8 mouse cellular contexts compared by ENCODE assay signal in the genomic region with DNA sequence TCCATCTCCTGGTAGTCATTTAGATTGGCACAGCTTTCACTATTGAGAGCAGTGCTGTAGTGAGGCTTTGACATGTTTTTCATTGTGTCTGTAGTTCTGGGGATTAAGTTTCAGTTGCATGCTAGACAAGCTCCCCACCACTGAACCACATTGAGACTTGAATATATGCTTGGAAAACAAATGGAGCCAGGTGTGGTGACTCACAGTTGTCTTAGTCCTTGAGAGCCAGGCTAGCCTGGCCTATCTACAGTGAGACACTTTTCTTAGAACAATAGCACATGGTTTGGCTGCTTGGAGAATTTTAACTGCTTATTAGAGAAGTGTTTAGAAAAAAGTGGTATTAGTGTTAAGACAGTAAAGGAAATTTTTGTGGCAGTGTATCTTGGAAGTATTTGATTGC. TPM values are rescaled to one million over a fixed set of nuclear protein-coding genes. Genes with fewer than 3 reads are reported as not detected.
DNase-seq lines count a peak whose midpoint lies in the region; ATAC-seq lines count a peak whose summit lies in the region.

No protein-coding gene starts in this region.

- no peak overlapping the region for H3K27ac ChIP-seq in lung, embryonic 16.5 days (ENCODE audit: low read length)
- H3K27ac ChIP-seq in embryonic facial prominence, embryonic 13.5 days, result peak overlapping the region; percentile 99; the same call in 1 of the 2 replicates
- H3K27ac ChIP-seq in intestine, embryonic 16.5 days (ENCODE audit: low read length), result peak overlapping the region; percentile 33; the same call in 1 of the 2 replicates
- no peak overlapping the region for H3K27ac ChIP-seq in neural tube, embryonic 14.5 days (ENCODE audit: low read depth, low read length)

- H3K4me3 ChIP-seq in lung, embryonic 16.5 days (ENCODE audit: low read length), result peak overlapping the region; percentile 73
- H3K4me3 ChIP-seq in embryonic facial prominence, embryonic 13.5 days, result peak overlapping the region; percentile 82
- H3K4me3 ChIP-seq in intestine, embryonic 16.5 days (ENCODE audit: low read length), result peak overlapping the region; percentile 63
- H3K4me3 ChIP-seq in neural tube, embryonic 14.5 days (ENCODE audit: low read depth, low read length), result peak overlapping the region; percentile 86

- peak overlapping the region; percentile 83 for H3K4me2 ChIP-seq in lung, embryonic 16.5 days (ENCODE audit: low read depth, low read length)
- H3K4me2 ChIP-seq in embryonic facial prominence, embryonic 13.5 days, result peak overlapping the region; percentile 95
- peak overlapping the region; percentile 88 for H3K4me2 ChIP-seq in intestine, embryonic 16.5 days (ENCODE audit: low read depth, low read length)
- H3K4me2 ChIP-seq in neural tube, embryonic 14.5 days (ENCODE audit: low read depth, low read length), result peak overlapping the region; percentile 100

- no peak for ATAC-seq in lung, embryonic 16.5 days (ENCODE audit: low read depth)
- no peak for ATAC-seq in embryonic facial prominence, embryonic 13.5 days (ENCODE audit: insufficient number of reproducible peaks, insufficient read depth, low FRiP score, low TSS enrichment, low read depth)
- ATAC-seq in intestine, embryonic 16.5 days, result no peak
- no peak for ATAC-seq in neural tube, embryonic 14.5 days (ENCODE audit: low read depth)

- no peak for DNase-seq in lung, postnatal 25 days (ENCODE audit: low spot score)
- DNase-seq in cerebellum, postnatal 14 days, result no peak
- no peak for DNase-seq in urinary bladder, postnatal 10 days (ENCODE audit: low spot score)
- no peak for DNase-seq in ovary, postnatal 14 days (ENCODE audit: low spot score)

- H3K4me1 ChIP-seq in lung, embryonic 16.5 days (replicated peaks; ENCODE audit: control insufficient read depth, insufficient read depth, low read length), result peaks cover 23% of the 10 kb centered on the region
- peaks cover 31% of the 10 kb centered on the region for H3K4me1 ChIP-seq in embryonic facial prominence, embryonic 13.5 days
- H3K4me1 ChIP-seq in intestine, embryonic 16.5 days (ENCODE audit: control insufficient read depth, insufficient read depth, low read length), result peaks cover 20% of the 10 kb centered on the region
- H3K4me1 ChIP-seq in neural tube, embryonic 14.5 days (ENCODE audit: control insufficient read depth, insufficient read depth, low read length), result peaks cover 22% of the 10 kb centered on the region

- H3K9me3 ChIP-seq in lung, embryonic 16.5 days (ENCODE audit: control insufficient read depth, low read length), result no peaks in the 10 kb centered on the region
- H3K9me3 ChIP-seq in embryonic facial prominence, embryonic 13.5 days, result no peaks in the 10 kb centered on the region
- H3K9me3 ChIP-seq in intestine, embryonic 16.5 days (ENCODE audit: control insufficient read depth, low read length), result no peaks in the 10 kb centered on the region
- no peaks in the 10 kb centered on the region for H3K9me3 ChIP-seq in neural tube, embryonic 14.5 days (ENCODE audit: control insufficient read depth, low read length)

- H3K36me3 ChIP-seq in lung, embryonic 16.5 days (ENCODE audit: control insufficient read depth, insufficient read depth, low read length), result peaks cover 28% of the 10 kb centered on the region
- H3K36me3 ChIP-seq in embryonic facial prominence, embryonic 13.5 days, result peaks cover 32% of the 10 kb centered on the region
- peaks cover 14% of the 10 kb centered on the region for H3K36me3 ChIP-seq in intestine, embryonic 16.5 days (ENCODE audit: control insufficient read depth, insufficient read depth, low read length)
- H3K36me3 ChIP-seq in neural tube, embryonic 14.5 days (ENCODE audit: control insufficient read depth, insufficient read depth, low read length), result peaks cover 27% of the 10 kb centered on the region

- H3K9ac ChIP-seq in lung, embryonic 16.5 days (ENCODE audit: low read length), result peak overlapping the region; percentile 93
- H3K9ac ChIP-seq in embryonic facial prominence, embryonic 13.5 days, result peak overlapping the region; percentile 97
- H3K9ac ChIP-seq in intestine, embryonic 16.5 days (ENCODE audit: low read depth, low read length), result peak overlapping the region; percentile 91
- H3K9ac ChIP-seq in neural tube, embryonic 14.5 days (replicated peaks; ENCODE audit: low read depth, low read length), result peak overlapping the region; percentile 97

- H3K27me3 ChIP-seq in lung, embryonic 16.5 days (ENCODE audit: control insufficient read depth, insufficient read depth, low read depth, low read length), result no peaks in the 10 kb centered on the region
- H3K27me3 ChIP-seq in embryonic facial prominence, embryonic 13.5 days, result no peaks in the 10 kb centered on the region
- no peaks in the 10 kb centered on the region for H3K27me3 ChIP-seq in intestine, embryonic 16.5 days (replicated peaks; ENCODE audit: control insufficient read depth, insufficient read depth, low read length)
- H3K27me3 ChIP-seq in neural tube, embryonic 14.5 days (ENCODE audit: control insufficient read depth, insufficient read depth, low read length), result no peaks in the 10 kb centered on the region

RNA-seq across cellular contexts. Expression of a gene that starts 1.8 kb away (rescaled TPM):
- polyA plus RNA-seq in lung, embryonic 16.5 days (2015; fragmentation: Nextera tagmentation; extraction: Ambion mirVana), result 563 and 593 TPM in 2 replicates
- 702 and 727 TPM in 2 replicates for polyA plus RNA-seq in embryonic facial prominence, embryonic 13.5 days (2015; fragmentation: Nextera tagmentation; extraction: Ambion mirVana)
- polyA plus RNA-seq in intestine, embryonic 16.5 days (2015; fragmentation: Nextera tagmentation; extraction: Ambion mirVana), result 393 and 451 TPM in 2 replicates
- 423 and 489 TPM in 2 replicates for polyA plus RNA-seq in neural tube, embryonic 14.5 days (2014; fragmentation: Nextera tagmentation; extraction: Ambion mirVana)

RNA-seq across cellular contexts. Expression of a gene that starts 26.5 kb away (rescaled TPM):
- 103 and 113 TPM in 2 replicates for polyA plus RNA-seq in lung, embryonic 16.5 days (2015; fragmentation: Nextera tagmentation; extraction: Ambion mirVana)
- 114 and 129 TPM in 2 replicates for polyA plus RNA-seq in embryonic facial prominence, embryonic 13.5 days (2015; fragmentation: Nextera tagmentation; extraction: Ambion mirVana)
- 98.3 and 104 TPM in 2 replicates for polyA plus RNA-seq in intestine, embryonic 16.5 days (2015; fragmentation: Nextera tagmentation; extraction: Ambion mirVana)
- polyA plus RNA-seq in neural tube, embryonic 14.5 days (2014; fragmentation: Nextera tagmentation; extraction: Ambion mirVana), result 82.4 and 99.1 TPM in 2 replicates

RNA-seq across cellular contexts. Expression of a gene that starts 56.5 kb away (rescaled TPM):
- 41.3 and 43.7 TPM in 2 replicates for polyA plus RNA-seq in lung, embryonic 16.5 days (2015; fragmentation: Nextera tagmentation; extraction: Ambion mirVana)
- 66.8 and 78.2 TPM in 2 replicates for polyA plus RNA-seq in embryonic facial prominence, embryonic 13.5 days (2015; fragmentation: Nextera tagmentation; extraction: Ambion mirVana)
- 107 and 114 TPM in 2 replicates for polyA plus RNA-seq in intestine, embryonic 16.5 days (2015; fragmentation: Nextera tagmentation; extraction: Ambion mirVana)
- 59.8 and 81.1 TPM in 2 replicates for polyA plus RNA-seq in neural tube, embryonic 14.5 days (2014; fragmentation: Nextera tagmentation; extraction: Ambion mirVana)

Comparison
In these comparisons a context has a peak if more than half of its experiments do, and no peak if none do; other contexts are left out.
1. H3K27ac ChIP-seq: peak in embryonic facial prominence, embryonic 13.5 days (single experiment) and intestine, embryonic 16.5 days (single experiment); none in lung, embryonic 16.5 days (single experiment) and neural tube, embryonic 14.5 days (single experiment).
2. Peak in every context shown above with its lines, with median percentiles within 50 percentile points of each other: H3K4me2 ChIP-seq, H3K4me3 ChIP-seq and H3K9ac ChIP-seq.